In the genomic region with DNA sequence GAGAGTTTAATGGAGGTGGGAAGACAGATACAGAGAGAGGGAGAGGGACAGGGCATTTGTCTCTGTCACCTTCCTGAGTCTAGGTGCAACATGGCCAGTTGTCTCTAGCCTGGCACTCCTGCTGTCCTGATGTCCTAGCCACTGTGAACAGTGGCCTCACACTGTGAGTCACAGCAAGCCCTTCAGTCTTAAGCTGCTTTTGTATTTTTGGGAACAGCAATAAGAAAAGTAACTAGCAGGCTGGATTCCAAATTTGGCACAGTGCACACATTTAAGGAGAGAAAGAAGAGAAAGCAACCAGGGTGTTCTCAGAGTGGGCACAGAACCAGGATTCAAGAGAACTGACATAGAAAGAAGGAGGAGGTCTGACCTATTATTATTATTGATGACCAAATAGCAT, we compare ENCODE assay signal across 17 mouse cellular contexts.
DNase-seq lines count a peak whose midpoint lies in the region.
"Had no signal": no experiment of that assay in that cellular context is flagged by ENCODE, and none has a peak within 500 bp of the region (broad histone marks: within the 10 kb centered on the region; RNA-seq: fewer than 3 reads in every experiment).

No protein-coding gene starts in this region.

- peak; percentile 21 to 41 for DNase-seq in frontal cortex, postnatal 36 days (ENCODE audit: low spot score in 2 of 2)
- DNase-seq in frontal cortex, postnatal 10 days (ENCODE audit: low spot score in 2 of 2) = no peak
- DNase-seq in right cerebral cortex, adult 2 months (ENCODE audit: low spot score in 2 of 2) = peak; percentile 10 to 21
- no peak for DNase-seq in right cerebral cortex, postnatal 4 days
- DNase-seq in left cerebral cortex, postnatal 14 days (ENCODE audit: low spot score in 2 of 2) = peak; percentile 28 to 66
- no peak for DNase-seq in lung, adult 18-20 months
- DNase-seq in thymus, postnatal 14 days = no peak
- DNase-seq: adrenal gland, postnatal 36 days; cerebellum, adult 9-10 months; cerebellum, postnatal 36 days; embryo, embryonic 11 days; gastrocnemius, postnatal 25 days; kidney, adult 18-20 months; kidney, postnatal 25 days; spleen, adult 18-20 months; thymus, adult 18-20 months; thymus, postnatal 36 days had no signal

- intact Hi-C loops in left cerebral cortex, postnatal 14 days (cut with DNase I) = no loop called here

Comparison
In these comparisons a context has a peak if more than half of its experiments do, and no peak if none do; other contexts are left out.
1. DNase-seq: peak in frontal cortex, postnatal 36 days (2 of 2), right cerebral cortex, adult 2 months (2 of 2) and left cerebral cortex, postnatal 14 days (2 of 2); none in frontal cortex, postnatal 10 days (0 of 2), right cerebral cortex, postnatal 4 days (single experiment), lung, adult 18-20 months (0 of 2) and thymus, postnatal 14 days (single experiment).